ENCODE assay signal across 14 mouse cellular contexts in genomic region chr16:90177425-90177824, GRCm38 (mm10). TPM values are rescaled to one million over a fixed set of nuclear protein-coding genes. Genes with fewer than 3 reads are reported as not detected.
DNase-seq lines count a peak whose midpoint lies in the region; ATAC-seq lines count a peak whose summit lies in the region.
"Had no signal": no experiment of that assay in that cellular context is flagged by ENCODE, and none has a peak within 500 bp of the region (broad histone marks: within the 10 kb centered on the region; RNA-seq: fewer than 3 reads in every experiment).

No protein-coding gene starts in this region.

- H3K9me3 ChIP-seq in liver, embryonic 12.5 days (replicated peaks), result no peaks in the 10 kb centered on the region
- H3K9me3 ChIP-seq: forebrain, embryonic 13.5 days had no signal

- no peak overlapping the region for H3K27ac ChIP-seq in liver, embryonic 12.5 days
- H3K27ac ChIP-seq: forebrain, embryonic 13.5 days had no signal

- 14% methylated on average over 8 of the region's 8 CpGs for WGBS in liver, embryonic 12.5 days (ENCODE audit: insufficient replicate concordance)

- ATAC-seq in liver, embryonic 12.5 days, result peak; percentile 21; the same call in 1 of the 2 replicates
- ATAC-seq in monocyte, adult 5-6 weeks (replicated peaks; ENCODE audit: insufficient number of reproducible peaks, low FRiP score, low TSS enrichment, poor library complexity, severe bottlenecking), result peak; percentile 93
- ATAC-seq: intestine, postnatal 0 days had no signal

- H3K4me3 ChIP-seq in liver, embryonic 12.5 days, result no peak overlapping the region
- H3K4me3 ChIP-seq: forebrain, embryonic 13.5 days had no signal

- no peaks in the 10 kb centered on the region for H3K36me3 ChIP-seq in liver, embryonic 12.5 days

- peaks cover 23% of the 10 kb centered on the region; the same call in 1 of the 2 replicates for H3K4me1 ChIP-seq in liver, embryonic 12.5 days

- H3K9ac ChIP-seq in liver, embryonic 12.5 days, result no peak overlapping the region
- H3K9ac ChIP-seq: forebrain, embryonic 13.5 days had no signal

- H3K27me3 ChIP-seq in liver, embryonic 12.5 days (replicated peaks), result 0 out of 2 replicates have a peak, but pooled peaks cover 3% of the 10 kb centered on the region
- H3K27me3 ChIP-seq: forebrain, embryonic 13.5 days had no signal

- no peak overlapping the region for H3K4me2 ChIP-seq in liver, embryonic 12.5 days
- H3K4me2 ChIP-seq: forebrain, embryonic 13.5 days had no signal

- DNase-seq in gastrocnemius, adult 18-20 months (ENCODE audit: low spot score), result peak; percentile 9
- no peak for DNase-seq in gastrocnemius, postnatal 4 days (ENCODE audit: low spot score in 2 of 2)
- DNase-seq in CD4-positive helper T cell, adult 2 months (ENCODE audit: low read depth, low spot score), result peak; percentile 20
- no peak for DNase-seq in thymus, postnatal 36 days
- DNase-seq in adipocyte (ENCODE audit: low spot score), result no peak
- DNase-seq in frontal cortex, postnatal 14 days (ENCODE audit: low spot score in 2 of 2), result no peak
- DNase-seq: adrenal gland, postnatal 36 days; cerebellum, adult 2 months; gastrocnemius, postnatal 25 days; heart, postnatal 36 days had no signal

RNA-seq across cellular contexts. Expression of gene Tiam1, which starts 33.9 kb away (rescaled TPM):
- 10 to 100 TPM in 1 of 2 experiments, 1 to 10 TPM in 1; 4.2 to 10.0 TPM for total RNA-seq in gastrocnemius, adult 18-20 months (2021)
- total RNA-seq in gastrocnemius, postnatal 4 days (2021), result 10 to 100 TPM; 14.5 to 15.5 TPM
- 6.7 and 9.7 TPM in 2 replicates for polyA plus RNA-seq in liver, embryonic 12.5 days (2016; fragmentation: Nextera tagmentation; extraction: Ambion mirVana)
- total RNA-seq in monocyte, adult 5-6 weeks (2017), result 24.6 to 28.6 TPM (median 27.7 TPM) in 3 replicates

RNA-seq across cellular contexts. Expression of gene Sod1, which starts 43.1 kb away (rescaled TPM):
- 100 to 1,000 TPM; 292 to 307 TPM for total RNA-seq in gastrocnemius, adult 18-20 months (2021)
- 100 to 1,000 TPM; 404 to 416 TPM for total RNA-seq in gastrocnemius, postnatal 4 days (2021)
- 1,290 and 1,294 TPM in 2 replicates for polyA plus RNA-seq in liver, embryonic 12.5 days (2016; fragmentation: Nextera tagmentation; extraction: Ambion mirVana)
- total RNA-seq in monocyte, adult 5-6 weeks (2017), result 453 to 604 TPM (median 584 TPM) in 3 replicates

Comparison
In these comparisons a context has a peak if more than half of its experiments do, and no peak if none do; other contexts are left out.
1. DNase-seq: peak in gastrocnemius, adult 18-20 months (single experiment) and CD4-positive helper T cell, adult 2 months (single experiment); none in gastrocnemius, postnatal 4 days (0 of 2), thymus, postnatal 36 days (0 of 2), adipocyte (single experiment) and frontal cortex, postnatal 14 days (0 of 2).